Mouse (Mus musculus) kidney, embryonic 14.5 days (tissue): ENCODE data around the gene Slc24a2. TPM values are rescaled to one million over a fixed set of nuclear protein-coding genes. Genes with fewer than 3 reads are reported as not detected.

Experiments
- ATAC-seq: fragments of 200-750 bp; cut with Nextera tagmentation; 2 replicates; pipeline ENCODE4 v1.8.0; 2017; ENCODE audit warnings: moderate number of reproducible peaks, mild to moderate bottlenecking, moderate TSS enrichment, moderate library complexity; ENCODE audit not compliant: low FRiP score, low TSS enrichment
- H3K27ac ChIP-seq: fragments of 300-500 bp; sonication (generic); 2 replicates; pipeline ENCODE4 v1.5.1; 2014; ENCODE audit warnings: low read depth, mild to moderate bottlenecking, low read length, moderate library complexity, mixed read lengths
- H3K27me3 ChIP-seq: fragments of 300-500 bp; sonication (generic); 2 replicates; pipeline ENCODE4 v1.6.1; 2014; ENCODE audit warnings: mild to moderate bottlenecking, low read length; ENCODE audit not compliant: control insufficient read depth, insufficient read depth
- H3K36me3 ChIP-seq: fragments of 300-500 bp; sonication (generic); 2 replicates; pipeline ENCODE4 v1.6.1; 2014; ENCODE audit warnings: low read length, mixed read lengths; ENCODE audit not compliant: control insufficient read depth, insufficient read depth
- H3K4me1 ChIP-seq: fragments of 300-500 bp; sonication (generic); 2 replicates; pipeline ENCODE4 v1.6.1; 2014; ENCODE audit warnings: low read length, mixed read lengths; ENCODE audit not compliant: control insufficient read depth, insufficient read depth
- H3K4me2 ChIP-seq: fragments of 300-500 bp; sonication (generic); replicated peaks from 2 replicates; pipeline ENCODE4 v1.6.1; 2014; ENCODE audit warnings: low read depth, mild to moderate bottlenecking, low read length
- H3K4me3 ChIP-seq: fragments of 300-500 bp; sonication (generic); 2 replicates; pipeline ENCODE4 v1.5.1; 2014; ENCODE audit warnings: mild to moderate bottlenecking, low read length
- H3K9ac ChIP-seq: fragments of 300-500 bp; sonication (generic); 2 replicates; pipeline ENCODE4 v1.6.1; 2014; ENCODE audit warnings: low read depth, mild to moderate bottlenecking, low read length, moderate library complexity
- H3K9me3 ChIP-seq: fragments of 300-500 bp; sonication (generic); 2 replicates; pipeline ENCODE4 v1.6.1; 2016; ENCODE audit warnings: low read length; ENCODE audit not compliant: control insufficient read depth
- WGBS: fragments of 180-500 bp; shearing (Covaris S2); extraction: QIAGEN DNeasy Blood & Tissue Kit; methylation state at CpG from one replicate; pipeline ENCODE4 v1.1.7; 2014; 5-methylcytosine and 5-hydroxymethylcytosine counted together
- polyA plus RNA-seq: library from polyadenylated mRNA; unstranded; fragments of >200 nt; fragmentation: Nextera tagmentation; extraction: Ambion mirVana; gene quantifications from 2 replicates; pipeline ENCODE4 v1.2.1, GENCODE M21; 2014

Gene Slc24a2
- polyA plus RNA-seq, 1 experiment from 2014 or later: not detected

DNA sequence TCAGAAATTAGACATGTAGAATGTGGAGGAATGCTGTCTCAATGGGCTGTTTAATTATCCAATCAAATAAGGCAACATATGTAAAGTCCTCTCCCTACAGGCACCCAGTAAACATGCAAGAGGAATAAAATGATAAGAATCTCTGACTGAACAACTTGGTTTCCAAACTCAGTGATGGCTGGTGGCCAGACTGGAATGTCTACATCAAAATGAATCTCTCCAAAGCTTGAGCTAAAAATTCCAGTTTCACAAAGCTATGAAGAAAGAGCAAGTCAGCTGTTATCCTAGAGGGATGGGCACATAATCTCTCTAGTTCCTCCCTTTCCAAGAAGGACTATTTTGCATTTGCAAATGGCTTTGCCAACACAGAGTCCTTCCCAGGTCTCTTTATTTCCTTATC, 139.4 kb downstream of the Slc24a2 start:
- H3K9me3 ChIP-seq: no peaks in the 10 kb centered on the region
- ATAC-seq: no peak

DNA sequence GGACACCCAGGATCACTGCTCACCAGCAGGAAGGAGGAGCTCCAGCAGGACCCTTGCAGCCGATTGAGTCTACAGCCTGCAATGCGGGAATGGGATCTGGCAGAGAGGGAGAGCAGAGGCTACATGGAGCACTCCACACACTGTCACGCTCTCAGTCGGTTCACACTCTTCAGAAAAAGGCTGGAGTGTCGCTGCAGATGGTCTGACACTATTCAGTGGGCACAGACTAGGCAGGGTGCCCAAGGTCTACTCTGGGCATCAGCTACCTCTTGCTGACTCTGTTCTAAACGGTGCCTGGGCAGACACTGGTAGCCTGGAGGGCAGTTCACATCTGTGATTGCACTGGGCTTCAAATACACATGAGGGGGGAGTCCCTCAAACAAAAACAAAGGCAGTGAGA, 141.6 kb downstream of the Slc24a2 start:
- Histone ChIP-seq H3K9me3 (no peaks in the 10 kb centered on the region), H3K4me1 (no peaks in the 10 kb centered on the region), H3K36me3 (no peaks in the 10 kb centered on the region), H3K27ac (no peak overlapping the region), H3K4me3 (no peak overlapping the region), H3K4me2 (no peak overlapping the region), H3K27me3 (no peaks in the 10 kb centered on the region), H3K9ac (no peak overlapping the region)
- ATAC-seq: no peak
- 77% methylated on average over 6 of the region's 6 CpGs for whole genome bisulfite sequencing

More for the DNA sequence above, 139.4 kb downstream of the Slc24a2 start:
- no peak overlapping the region for H3K4me3 ChIP-seq
- no peak overlapping the region for H3K27ac ChIP-seq
- no peaks in the 10 kb centered on the region for H3K27me3 ChIP-seq
- no peaks in the 10 kb centered on the region for H3K4me1 ChIP-seq
- H3K36me3 ChIP-seq: no peaks in the 10 kb centered on the region
- H3K4me2 ChIP-seq: no peak overlapping the region
- H3K9ac ChIP-seq: no peak overlapping the region

DNA sequence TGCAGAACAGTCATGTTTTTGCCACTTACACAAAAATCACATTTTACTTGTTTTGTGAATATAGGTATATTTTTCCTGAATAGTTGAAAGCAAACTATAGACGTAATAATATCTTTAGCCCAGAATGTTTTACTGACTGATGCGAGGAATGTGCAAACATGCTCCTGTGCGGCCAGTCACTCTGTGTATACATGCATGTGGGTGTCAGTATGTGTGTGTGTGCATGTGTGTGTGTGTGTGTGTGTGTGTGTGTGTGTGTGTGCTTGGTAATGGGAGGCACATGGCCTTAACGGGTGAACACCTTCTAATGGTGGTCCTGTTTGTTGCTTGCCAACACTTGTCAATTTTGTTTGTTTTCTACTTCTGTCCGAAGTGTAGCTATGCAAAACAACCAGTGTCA, 142.7 kb downstream of the Slc24a2 start:
- no peaks in the 10 kb centered on the region for H3K27me3 ChIP-seq
- no peak overlapping the region for H3K9ac ChIP-seq
- H3K4me1 ChIP-seq: no peaks in the 10 kb centered on the region
- no peaks in the 10 kb centered on the region for H3K36me3 ChIP-seq
- WGBS: 89% methylated on average over 5 of the region's 5 CpGs
- H3K4me3 ChIP-seq: no peak overlapping the region
- H3K9me3 ChIP-seq: no peaks in the 10 kb centered on the region
- H3K27ac ChIP-seq: no peak overlapping the region
- no peak for ATAC-seq
- H3K4me2 ChIP-seq: no peak overlapping the region

DNA sequence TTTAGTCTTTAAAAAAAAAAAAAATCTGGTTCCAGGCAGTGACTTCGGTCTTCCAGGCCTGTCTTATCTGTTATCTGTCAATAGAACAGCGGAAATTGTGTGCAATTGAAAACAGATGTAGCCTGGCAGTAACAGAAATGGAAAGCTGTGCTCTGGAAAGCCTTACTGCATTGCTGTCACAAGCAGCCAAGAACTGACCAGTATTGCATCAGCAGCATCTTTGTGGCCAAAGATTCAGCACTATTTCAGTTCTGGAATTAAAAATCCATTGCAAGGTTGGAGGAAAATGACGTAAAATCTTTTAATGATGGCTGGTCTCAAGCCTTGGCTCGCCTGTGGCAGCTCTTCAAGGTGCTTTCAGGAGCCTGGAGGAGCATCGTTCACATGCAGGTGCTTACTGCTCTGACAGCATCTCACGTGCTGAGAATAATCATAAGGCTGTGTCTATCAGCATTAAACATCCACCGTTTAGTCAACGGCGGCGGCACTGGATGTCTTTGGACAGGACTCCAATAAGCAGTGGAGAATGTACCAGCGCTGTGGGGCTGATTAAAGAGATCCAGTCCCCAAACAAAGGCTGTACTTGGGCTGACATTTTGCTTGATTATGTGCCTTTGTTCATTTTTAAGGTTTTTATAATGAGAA, 143.2 kb downstream of the Slc24a2 start:
- H3K27me3 ChIP-seq: no peaks in the 10 kb centered on the region
- H3K9ac ChIP-seq: no peak overlapping the region
- H3K4me1 ChIP-seq: no peaks in the 10 kb centered on the region
- 64% methylated on average over 11 of the region's 11 CpGs for WGBS
- no peak overlapping the region for H3K27ac ChIP-seq
- no peak for ATAC-seq
- H3K4me2 ChIP-seq: no peak overlapping the region
- no peaks in the 10 kb centered on the region for H3K9me3 ChIP-seq
- no peak overlapping the region for H3K4me3 ChIP-seq
- H3K36me3 ChIP-seq: no peaks in the 10 kb centered on the region

DNA sequence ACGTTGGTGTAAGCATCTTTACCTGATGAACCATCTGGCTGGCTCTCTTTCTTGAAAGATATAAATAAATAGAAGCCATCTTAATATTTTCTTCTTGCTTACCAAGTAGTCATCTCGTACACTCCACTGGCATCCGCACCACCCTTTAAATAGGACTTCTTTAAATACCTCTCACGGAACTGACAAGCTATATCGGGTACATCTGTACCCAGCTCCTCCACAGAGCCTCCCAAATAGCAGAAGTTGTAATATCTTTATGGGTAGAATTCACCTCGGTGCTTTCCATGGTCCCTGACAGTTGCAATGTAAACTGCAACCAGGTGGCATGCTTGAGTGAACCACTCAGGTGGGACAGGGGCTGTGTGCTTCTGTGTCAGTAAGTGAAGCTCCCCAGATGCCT, 149.0 kb downstream of the Slc24a2 start:
- ATAC-seq: no peak
- H3K4me1 ChIP-seq: no peaks in the 10 kb centered on the region
- H3K27me3 ChIP-seq: no peaks in the 10 kb centered on the region
- H3K9me3 ChIP-seq: no peaks in the 10 kb centered on the region
- no peak overlapping the region for H3K9ac ChIP-seq
- no peaks in the 10 kb centered on the region for H3K36me3 ChIP-seq
- no peak overlapping the region for H3K4me3 ChIP-seq
- no peak overlapping the region for H3K4me2 ChIP-seq
- 86% methylated on average over 6 of the region's 6 CpGs for WGBS
- no peak overlapping the region for H3K27ac ChIP-seq

DNA sequence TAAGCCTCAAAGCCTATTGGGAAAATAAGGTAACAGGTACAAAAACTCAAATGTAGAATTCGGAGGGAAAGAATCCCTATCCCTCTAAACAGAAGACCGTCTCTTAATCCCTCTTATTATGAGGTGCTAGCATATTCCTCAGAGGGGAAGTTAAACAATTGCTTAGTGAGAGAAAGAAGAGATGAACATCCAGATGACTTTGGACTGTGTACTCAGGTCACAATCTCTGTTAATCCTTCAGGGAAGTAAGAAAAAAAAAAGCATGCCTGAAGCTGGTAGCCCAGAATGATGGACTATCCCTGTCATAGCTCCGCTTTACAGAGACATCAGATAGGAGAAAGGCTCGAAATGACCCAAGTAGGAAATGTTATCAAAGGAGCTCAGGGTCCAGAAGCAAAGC, 151.0 kb downstream of the Slc24a2 start:
- H3K4me1 ChIP-seq: no peaks in the 10 kb centered on the region
- ATAC-seq: no peak
- no peak overlapping the region for H3K9ac ChIP-seq
- H3K27me3 ChIP-seq: no peaks in the 10 kb centered on the region
- H3K4me2 ChIP-seq: no peak overlapping the region
- H3K36me3 ChIP-seq: no peaks in the 10 kb centered on the region
- no peak overlapping the region for H3K4me3 ChIP-seq
- WGBS: 82% methylated on average over 4 of the region's 4 CpGs
- no peaks in the 10 kb centered on the region for H3K9me3 ChIP-seq
- H3K27ac ChIP-seq: no peak overlapping the region

DNA sequence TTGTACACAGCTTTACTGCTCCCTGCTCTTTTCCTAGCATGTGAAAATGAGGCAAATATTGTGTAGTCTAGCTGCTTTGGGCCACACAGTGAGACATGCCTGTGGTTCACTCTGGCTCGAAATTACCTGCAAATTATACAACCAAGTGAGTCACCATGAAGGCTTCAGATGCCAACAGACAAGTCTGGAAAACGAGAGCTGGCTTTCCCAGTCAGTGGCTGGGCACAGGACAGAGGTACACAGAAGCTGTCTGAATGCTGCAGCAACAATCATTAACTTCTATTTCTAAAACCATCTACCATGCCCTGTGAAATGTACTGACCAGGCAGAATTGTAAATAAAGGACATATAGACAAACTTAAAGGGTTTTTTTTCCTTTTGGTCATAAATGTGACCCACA, 151.6 kb downstream of the Slc24a2 start:
- Histone ChIP-seq H3K4me2 (no peak overlapping the region), H3K27me3 (no peaks in the 10 kb centered on the region), H3K9me3 (no peaks in the 10 kb centered on the region), H3K27ac (no peak overlapping the region), H3K4me1 (no peaks in the 10 kb centered on the region), H3K36me3 (no peaks in the 10 kb centered on the region), H3K4me3 (no peak overlapping the region), H3K9ac (no peak overlapping the region)
- WGBS: 56% methylated on average over 2 of the region's 2 CpGs
- ATAC-seq: no peak

DNA sequence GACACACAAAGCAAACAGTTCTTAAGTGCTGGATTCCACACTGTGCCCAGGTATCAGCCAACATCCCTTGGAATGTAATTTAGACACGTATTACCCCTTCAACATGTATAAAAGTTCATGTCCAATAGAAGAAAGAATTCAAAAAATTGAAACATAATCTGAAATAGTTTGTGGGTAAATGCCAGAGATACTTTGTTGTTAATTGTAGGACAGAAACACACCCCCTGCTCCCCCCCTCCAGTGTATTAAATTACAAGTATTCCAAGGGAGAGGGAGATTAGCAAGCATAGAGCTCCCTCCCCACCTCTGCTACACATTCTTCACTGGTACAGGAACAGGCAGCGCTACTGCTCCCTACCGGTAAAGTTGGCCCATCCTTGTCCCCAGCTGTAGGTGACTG, 154.5 kb downstream of the Slc24a2 start:
- no peak overlapping the region for H3K27ac ChIP-seq
- no peak overlapping the region for H3K9ac ChIP-seq
- H3K27me3 ChIP-seq: no peaks in the 10 kb centered on the region
- no peak overlapping the region for H3K4me2 ChIP-seq
- H3K36me3 ChIP-seq: no peaks in the 10 kb centered on the region
- WGBS: 65% methylated on average over 3 of the region's 3 CpGs
- H3K4me3 ChIP-seq: no peak overlapping the region
- H3K4me1 ChIP-seq: no peaks in the 10 kb centered on the region
- ATAC-seq: no peak
- H3K9me3 ChIP-seq: no peaks in the 10 kb centered on the region

DNA sequence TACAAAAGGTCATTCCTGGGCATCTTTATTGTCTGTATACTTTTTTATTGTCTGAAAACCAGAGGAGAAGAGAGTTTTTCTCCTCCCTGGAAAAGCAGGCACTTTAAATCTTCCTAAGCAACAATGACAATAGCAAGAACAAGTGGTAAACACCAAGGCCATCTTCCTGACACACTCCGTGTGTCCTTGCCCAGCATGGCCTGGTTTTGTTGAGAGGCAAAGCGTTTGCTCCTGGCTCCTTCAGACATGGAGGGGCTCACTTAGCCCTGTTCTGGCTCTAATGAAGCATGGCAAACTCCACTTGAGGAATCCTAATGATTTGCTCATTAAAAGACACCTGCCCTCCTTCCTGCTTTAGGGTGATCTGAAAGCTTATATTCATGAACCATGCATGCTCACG, 162.2 kb downstream of the Slc24a2 start:
- no peak overlapping the region for H3K4me3 ChIP-seq
- no peaks in the 10 kb centered on the region for H3K27me3 ChIP-seq
- H3K4me1 ChIP-seq: no peaks in the 10 kb centered on the region
- 44% methylated on average over 3 of the region's 3 CpGs for WGBS
- H3K9me3 ChIP-seq: no peaks in the 10 kb centered on the region
- no peak overlapping the region for H3K9ac ChIP-seq
- no peaks in the 10 kb centered on the region for H3K36me3 ChIP-seq
- no peak overlapping the region for H3K4me2 ChIP-seq
- ATAC-seq: no peak
- no peak overlapping the region for H3K27ac ChIP-seq
